ENCODE assay signal across 9 mouse cellular contexts in the genomic region with DNA sequence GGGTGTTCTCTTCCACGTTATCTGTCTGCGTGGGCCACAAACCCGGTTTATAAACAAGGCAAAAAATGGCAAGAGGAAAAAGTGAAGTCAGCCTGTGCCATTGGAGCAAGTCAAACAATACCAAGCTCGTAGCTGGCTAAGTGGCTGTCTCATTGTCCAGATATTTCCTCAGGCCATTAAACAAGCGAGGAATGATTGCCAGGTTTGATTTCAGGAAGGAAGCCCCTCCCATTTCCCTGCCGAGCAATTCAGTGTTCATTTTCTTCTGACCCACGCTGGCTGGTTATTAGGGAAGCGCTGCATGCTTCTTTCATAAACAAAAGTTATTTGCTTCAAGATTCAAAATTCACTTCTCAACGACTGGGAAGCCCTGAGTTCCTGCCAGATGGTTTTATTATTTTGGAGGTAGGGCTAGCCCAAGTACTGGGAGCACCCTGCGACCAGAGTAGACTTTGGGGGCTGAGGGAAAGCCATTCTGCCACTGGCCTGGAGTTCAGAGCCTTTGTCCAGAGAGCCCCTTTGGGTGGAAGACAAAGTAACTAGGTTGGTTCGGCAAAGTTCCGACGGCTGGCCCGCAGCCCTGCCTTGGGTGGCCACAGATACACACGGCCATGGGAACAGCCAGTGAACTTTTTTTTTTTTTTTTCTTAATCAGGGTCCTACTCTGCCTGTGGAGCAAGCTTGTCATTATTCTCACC. TPM values are rescaled to one million over a fixed set of nuclear protein-coding genes. Genes with fewer than 3 reads are reported as not detected.
DNase-seq lines count a peak whose midpoint lies in the region; ATAC-seq and TF ChIP-seq lines count a peak whose summit lies in the region.
"Had no signal": no experiment of that assay in that cellular context is flagged by ENCODE, and none has a peak within 500 bp of the region (broad histone marks: within the 10 kb centered on the region; RNA-seq: fewer than 3 reads in every experiment).

No protein-coding gene starts in this region.

- H3K9me3 ChIP-seq in heart, embryonic 10.5 days, result no peaks in the 10 kb centered on the region
- no peaks in the 10 kb centered on the region for H3K9me3 ChIP-seq in kidney, embryonic 14.5 days (ENCODE audit: control insufficient read depth, low read length)

- peak; percentile 49 for DNase-seq in adrenal gland, postnatal 10 days
- no peak for DNase-seq in adrenal gland, postnatal 36 days
- DNase-seq in brain, embryonic 14.5 days (ENCODE audit: low read depth), result peak; percentile 62
- no peak for DNase-seq in heart, embryonic 10.5 days (ENCODE audit: low spot score)
- peak; percentile 92 for DNase-seq in lung, postnatal 25 days (ENCODE audit: low spot score)
- DNase-seq in spleen, adult 18-20 months, result no peak

- ATAC-seq in kidney, embryonic 14.5 days (ENCODE audit: low FRiP score, low TSS enrichment), result no peak
- ATAC-seq in inflammation-experienced regulatory T-cells, adult 6 months, result no peak

- H3K9ac ChIP-seq in kidney, embryonic 14.5 days (ENCODE audit: low read depth, low read length), result 0 out of 2 replicates have a peak overlapping the region, but pooled peaks have one; percentile 31

- no peak overlapping the region for H3K4me2 ChIP-seq in kidney, embryonic 14.5 days (replicated peaks; ENCODE audit: low read depth, low read length)

- H3K4me1 ChIP-seq in heart, embryonic 10.5 days, result peaks cover 43% of the 10 kb centered on the region
- H3K4me1 ChIP-seq in kidney, embryonic 14.5 days (ENCODE audit: control insufficient read depth, insufficient read depth, low read length), result peaks cover 31% of the 10 kb centered on the region

- TF ChIP-seq CTCF in brain, embryonic 14.5 days (IDR thresholded peaks at IDR 0.05; ENCODE audit: borderline replicate concordance, extremely low read depth, insufficient read depth, insufficient read length), result no peak

- no peak for TF ChIP-seq POLR2A in brain, embryonic 14.5 days (IDR thresholded peaks at IDR 0.05; ENCODE audit: borderline replicate concordance, extremely low read depth, insufficient read depth, insufficient read length, poor library complexity, severe bottlenecking)

- 54% methylated on average over 15 of the region's 15 CpGs for WGBS in heart, embryonic 10.5 days
- 42% methylated on average over 15 of the region's 15 CpGs for WGBS in kidney, embryonic 14.5 days

- H3K36me3 ChIP-seq in heart, embryonic 10.5 days, result 0 out of 2 replicates have a peak, but pooled peaks cover 5% of the 10 kb centered on the region
- no peaks in the 10 kb centered on the region for H3K36me3 ChIP-seq in kidney, embryonic 14.5 days (ENCODE audit: control insufficient read depth, insufficient read depth, low read length)

- no peak overlapping the region for H3K4me3 ChIP-seq in heart, embryonic 10.5 days
- no peak overlapping the region for H3K4me3 ChIP-seq in kidney, embryonic 14.5 days (ENCODE audit: low read length)

- H3K27ac ChIP-seq in heart, embryonic 10.5 days, result peak overlapping the region; percentile 85
- peak overlapping the region; percentile 87 for H3K27ac ChIP-seq in kidney, embryonic 14.5 days (ENCODE audit: low read depth, low read length)

- H3K27me3 ChIP-seq in heart, embryonic 10.5 days (ENCODE audit: insufficient read depth, poor library complexity, severe bottlenecking), result no peaks in the 10 kb centered on the region
- H3K27me3 ChIP-seq in kidney, embryonic 14.5 days (ENCODE audit: control insufficient read depth, insufficient read depth, low read length), result no peaks in the 10 kb centered on the region
- H3K27me3 ChIP-seq: CH12.LX had no signal

RNA-seq across cellular contexts. Expression of gene Tex2, which starts 46.5 kb away (rescaled TPM):
- total RNA-seq in adrenal gland, postnatal 10 days (2021), result 10 to 100 TPM; 38.4 to 40.0 TPM
- 10 to 100 TPM; 52.3 to 54.4 TPM for total RNA-seq in adrenal gland, postnatal 36 days (2021)
- 18.8 and 34.6 TPM in 2 replicates for polyA plus RNA-seq in brain, embryonic 14.5 days (2012; rRNA removed)
- 12.5 and 17.9 TPM in 2 replicates for polyA plus RNA-seq in heart, embryonic 10.5 days (2016; fragmentation: Nextera tagmentation; extraction: Ambion mirVana)
- 5.0 and 9.7 TPM in 2 replicates for polyA plus RNA-seq in kidney, embryonic 14.5 days (2014; fragmentation: Nextera tagmentation; extraction: Ambion mirVana)
- 10 to 100 TPM; 19.4 to 24.0 (median 23.4) TPM for polyA plus RNA-seq in inflammation-experienced regulatory T-cells, adult 6 months (2017; shearing (Covaris generic))

Comparison
In these comparisons a context has a peak if more than half of its experiments do, and no peak if none do; other contexts are left out.
1. DNase-seq: peak in adrenal gland, postnatal 10 days (single experiment), brain, embryonic 14.5 days (single experiment) and lung, postnatal 25 days (single experiment); none in adrenal gland, postnatal 36 days (0 of 2), heart, embryonic 10.5 days (single experiment) and spleen, adult 18-20 months (0 of 2).